Mouse (Mus musculus) retina, postnatal 7 days (tissue): ENCODE data around the gene Gm20838.
"Not testable (repeated sequence)": the region's sequence is repeated elsewhere in the genome, so short reads cannot be mapped to it uniquely, and the experiment has no call there.

ENCODE experiments used
- DNase-seq: peaks from one replicate; pipeline ENCODE4 v3.0.0-alpha.2; 2012; ENCODE audit warnings: low read depth, low spot score

The Gm20838 gene

GRCm38 (mm10) chrY:33543064-33543463, at the start of gene Gm20838:
Gm20838 (minus strand) TSS chrY:33543164.
- not testable (repeated sequence) for DNase-seq
